Mouse (Mus musculus): ENCODE data around the gene Hist1h3b. TPM values are rescaled to one million over a fixed set of nuclear protein-coding genes. Genes with fewer than 3 reads are reported as not detected.

The Hist1h3b gene
- polyA plus RNA-seq, 1 experiment, result 6.3 TPM

DNA sequence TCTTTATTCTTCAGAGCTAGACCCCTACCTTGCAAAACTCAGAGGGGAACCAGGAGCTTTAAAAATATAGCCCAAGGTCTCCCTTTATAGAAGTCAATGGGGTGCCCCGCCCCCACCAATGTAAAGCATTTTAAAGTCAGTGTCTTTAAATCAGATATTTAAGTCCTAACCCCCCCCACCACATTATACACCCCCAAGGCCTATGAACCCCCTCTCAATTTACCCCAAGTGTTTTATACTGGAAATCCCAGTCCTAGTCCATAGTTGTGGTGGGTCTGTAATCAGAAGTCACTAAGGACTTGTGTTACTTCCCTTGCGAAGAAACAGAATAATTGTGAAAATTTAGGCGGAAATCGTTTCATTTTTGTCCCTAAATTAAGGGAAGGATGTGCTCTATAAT is 14.0 kb upstream of the Hist1h3b start:
- TF ChIP-seq POLR2A (IDR thresholded peaks at IDR 0.05; ENCODE audit: low read depth, low read length) (no peak), CTCF (IDR thresholded peaks at IDR 0.05; ENCODE audit: borderline replicate concordance, insufficient read depth, low read length) (no peak)
- peaks cover under 1% of the 10 kb centered on the region; the same call in 1 of the 2 replicates for H3K4me1 ChIP-seq (ENCODE audit: control insufficient read depth, insufficient read depth, low read length)
- peak overlapping the region; percentile 96 for H3K27ac ChIP-seq (ENCODE audit: insufficient read depth, low read length)
- H3K4me3 ChIP-seq (ENCODE audit: insufficient read depth, low read length), result no peak overlapping the region

DNA sequence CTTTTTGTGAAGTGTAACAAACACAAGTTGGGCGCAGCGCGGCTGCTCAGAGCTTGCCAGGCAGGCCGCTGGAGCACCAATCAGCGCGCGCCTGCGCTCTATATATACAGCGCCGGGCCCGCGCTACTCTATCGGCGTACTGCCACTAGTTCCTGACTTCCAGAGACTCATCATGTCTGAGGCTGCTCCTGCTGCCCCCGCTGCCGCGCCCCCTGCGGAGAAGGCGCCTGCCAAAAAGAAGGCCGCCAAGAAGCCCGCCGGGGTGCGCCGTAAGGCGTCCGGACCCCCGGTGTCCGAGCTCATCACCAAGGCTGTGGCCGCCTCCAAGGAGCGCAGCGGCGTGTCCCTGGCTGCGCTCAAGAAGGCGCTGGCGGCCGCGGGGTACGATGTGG is 13.4 kb upstream of the Hist1h3b start, which contains the start of gene Hist1h1c:
TSS of gene Hist1h1c (plus strand) at position 132 of the 392 bp plus-strand sequence.
- H3K4me1 ChIP-seq (ENCODE audit: control insufficient read depth, insufficient read depth, low read length), result peaks cover 4% of the 10 kb centered on the region; the same call in 1 of the 2 replicates
- peak within 1 kb of the TSS; percentile 96 for H3K27ac ChIP-seq (ENCODE audit: insufficient read depth, low read length)
- TF ChIP-seq POLR2A (IDR thresholded peaks at IDR 0.05; ENCODE audit: low read depth, low read length), result peak; percentile 99
- TF ChIP-seq CTCF (IDR thresholded peaks at IDR 0.05; ENCODE audit: borderline replicate concordance, insufficient read depth, low read length), result no peak
- H3K4me3 ChIP-seq (ENCODE audit: insufficient read depth, low read length), result peak within 1 kb of the TSS; percentile 83

DNA sequence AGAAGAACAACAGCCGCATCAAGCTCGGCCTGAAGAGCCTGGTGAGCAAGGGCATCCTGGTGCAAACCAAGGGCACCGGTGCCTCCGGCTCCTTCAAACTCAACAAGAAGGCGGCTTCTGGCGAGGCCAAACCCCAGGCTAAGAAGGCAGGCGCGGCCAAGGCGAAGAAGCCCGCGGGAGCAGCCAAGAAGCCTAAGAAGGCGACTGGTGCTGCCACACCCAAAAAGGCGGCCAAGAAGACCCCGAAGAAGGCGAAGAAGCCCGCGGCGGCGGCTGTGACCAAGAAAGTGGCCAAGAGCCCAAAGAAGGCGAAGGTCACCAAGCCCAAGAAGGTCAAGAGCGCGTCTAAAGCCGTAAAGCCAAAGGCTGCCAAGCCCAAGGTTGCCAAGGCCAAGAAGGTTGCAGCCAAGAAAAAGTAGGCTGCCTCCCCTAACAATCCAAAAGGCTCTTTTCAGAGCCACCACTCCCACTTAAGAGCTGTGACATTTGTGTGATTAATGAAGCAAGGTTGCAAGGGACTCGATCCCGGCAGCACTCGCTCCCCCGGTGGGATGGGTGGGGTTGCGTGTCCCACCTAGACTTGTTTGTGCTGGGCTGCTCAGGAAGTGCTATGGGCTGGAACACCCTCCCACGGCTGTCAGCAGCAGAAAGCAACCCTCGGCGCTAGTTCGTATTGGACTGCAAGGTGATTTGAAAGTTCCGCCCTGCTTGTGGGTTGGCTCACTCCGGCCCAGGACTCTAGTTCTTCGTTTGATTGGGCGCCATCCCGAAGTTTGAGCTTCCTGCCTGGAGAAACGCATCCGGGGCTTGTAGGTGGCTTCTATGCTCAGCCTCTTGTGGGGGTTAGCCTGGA is 12.8 kb upstream of the Hist1h3b start:
- H3K27ac ChIP-seq (ENCODE audit: insufficient read depth, low read length), result peak overlapping the region; percentile 96
- H3K4me1 ChIP-seq (ENCODE audit: control insufficient read depth, insufficient read depth, low read length), result peaks cover 6% of the 10 kb centered on the region
- TF ChIP-seq CTCF (IDR thresholded peaks at IDR 0.05; ENCODE audit: borderline replicate concordance, insufficient read depth, low read length), result no peak
- TF ChIP-seq POLR2A (IDR thresholded peaks at IDR 0.05; ENCODE audit: low read depth, low read length), result peak; percentile 84
- H3K4me3 ChIP-seq (ENCODE audit: insufficient read depth, low read length), result peak overlapping the region; percentile 83

DNA sequence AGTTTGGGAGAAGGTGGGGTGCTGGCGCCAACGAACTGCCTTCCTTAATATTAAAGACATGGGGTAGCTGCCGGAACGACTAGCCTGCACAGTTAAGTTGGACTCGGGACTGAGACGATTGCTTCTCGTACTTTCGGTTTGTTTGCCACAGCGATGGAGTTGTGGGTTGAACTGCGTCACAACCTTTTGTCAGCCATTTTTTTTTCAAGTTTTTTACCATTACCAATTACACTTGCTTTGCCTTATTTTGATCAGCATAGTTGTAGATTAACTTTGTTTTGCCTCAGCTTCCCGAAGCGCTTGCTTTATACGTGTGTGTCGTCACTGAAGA is 12.2 kb upstream of the Hist1h3b start:
- H3K4me1 ChIP-seq (ENCODE audit: control insufficient read depth, insufficient read depth, low read length), result peaks cover 6% of the 10 kb centered on the region
- peak; percentile 67 for TF ChIP-seq POLR2A (IDR thresholded peaks at IDR 0.05; ENCODE audit: low read depth, low read length)
- no peak for TF ChIP-seq CTCF (IDR thresholded peaks at IDR 0.05; ENCODE audit: borderline replicate concordance, insufficient read depth, low read length)
- peak overlapping the region; percentile 96 for H3K27ac ChIP-seq (ENCODE audit: insufficient read depth, low read length)
- H3K4me3 ChIP-seq (ENCODE audit: insufficient read depth, low read length), result peak overlapping the region; percentile 83

DNA sequence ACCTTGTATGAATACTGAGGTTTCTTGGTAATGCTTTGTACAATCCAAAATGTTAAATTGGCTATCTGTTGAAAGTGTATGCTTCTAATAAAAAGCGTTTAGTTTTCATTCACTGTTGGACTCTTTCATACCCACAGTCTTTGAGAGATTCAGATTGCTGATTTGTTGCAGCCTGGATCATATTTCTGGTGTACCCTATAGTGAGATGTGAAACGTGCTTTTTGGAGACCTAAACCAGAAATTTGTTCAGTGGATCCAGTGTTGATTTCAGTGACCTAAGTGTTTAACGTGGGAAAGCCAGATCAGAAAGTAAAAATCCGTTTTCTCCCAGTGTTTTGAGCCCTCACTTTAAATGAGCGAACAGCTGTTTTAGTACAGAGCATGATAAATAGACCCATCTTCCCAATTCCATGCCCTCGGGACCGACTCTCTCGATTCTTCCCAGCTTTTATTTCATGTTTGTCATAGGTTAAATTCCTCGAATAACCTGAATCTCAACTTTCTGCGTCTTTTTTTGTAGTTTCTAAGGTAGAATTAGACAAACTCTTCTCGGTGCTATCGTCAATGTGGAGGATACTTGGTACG is 11.7 kb upstream of the Hist1h3b start:
- Histone ChIP-seq H3K4me1 (ENCODE audit: control insufficient read depth, insufficient read depth, low read length) (peaks cover 6% of the 10 kb centered on the region), H3K27ac (ENCODE audit: insufficient read depth, low read length) (peak overlapping the region; percentile 96), H3K4me3 (ENCODE audit: insufficient read depth, low read length) (peak overlapping the region; percentile 83)
- peak; percentile 45; the same call in 1 of the 2 replicates for TF ChIP-seq POLR2A (IDR thresholded peaks at IDR 0.05; ENCODE audit: low read depth, low read length)
- TF ChIP-seq CTCF (IDR thresholded peaks at IDR 0.05; ENCODE audit: borderline replicate concordance, insufficient read depth, low read length), result no peak

GRCm38 (mm10) chr13:23740910-23741309 is 11.2 kb upstream of the Hist1h3b start:
- TF ChIP-seq CTCF (IDR thresholded peaks at IDR 0.05; ENCODE audit: borderline replicate concordance, insufficient read depth, low read length) (no peak), POLR2A (IDR thresholded peaks at IDR 0.05; ENCODE audit: low read depth, low read length) (no peak)
- Histone ChIP-seq H3K4me1 (ENCODE audit: control insufficient read depth, insufficient read depth, low read length) (peaks cover 6% of the 10 kb centered on the region; the same call in 1 of the 2 replicates), H3K4me3 (ENCODE audit: insufficient read depth, low read length) (no peak overlapping the region), H3K27ac (ENCODE audit: insufficient read depth, low read length) (no peak overlapping the region)

GRCm38 (mm10) chr13:23742007-23742406 is 10.1 kb upstream of the Hist1h3b start:
- Histone ChIP-seq H3K4me3 (ENCODE audit: insufficient read depth, low read length) (no peak overlapping the region), H3K4me1 (ENCODE audit: control insufficient read depth, insufficient read depth, low read length) (peaks cover 6% of the 10 kb centered on the region; the same call in 1 of the 2 replicates), H3K27ac (ENCODE audit: insufficient read depth, low read length) (no peak overlapping the region)
- TF ChIP-seq POLR2A (IDR thresholded peaks at IDR 0.05; ENCODE audit: low read depth, low read length), result no peak
- no peak for TF ChIP-seq CTCF (IDR thresholded peaks at IDR 0.05; ENCODE audit: borderline replicate concordance, insufficient read depth, low read length)

- no peak overlapping the region for H3K4me3 ChIP-seq (ENCODE audit: insufficient read depth, low read length)
- TF ChIP-seq CTCF (IDR thresholded peaks at IDR 0.05; ENCODE audit: borderline replicate concordance, insufficient read depth, low read length), result no peak
- no peak for TF ChIP-seq POLR2A (IDR thresholded peaks at IDR 0.05; ENCODE audit: low read depth, low read length)
- no peak overlapping the region for H3K27ac ChIP-seq (ENCODE audit: insufficient read depth, low read length)
- peaks cover 6% of the 10 kb centered on the region; the same call in 1 of the 2 replicates for H3K4me1 ChIP-seq (ENCODE audit: control insufficient read depth, insufficient read depth, low read length)
Measured at GRCm38 (mm10) chr13:23743215-23743614, 8.9 kb upstream of the Hist1h3b start.

- Histone ChIP-seq H3K4me3 (ENCODE audit: insufficient read depth, low read length) (no peak overlapping the region; the same call in 1 of the 2 replicates), H3K4me1 (ENCODE audit: control insufficient read depth, insufficient read depth, low read length) (peaks cover 6% of the 10 kb centered on the region), H3K27ac (ENCODE audit: insufficient read depth, low read length) (peak overlapping the region; percentile 66; the same call in 1 of the 2 replicates)
- TF ChIP-seq CTCF (IDR thresholded peaks at IDR 0.05; ENCODE audit: borderline replicate concordance, insufficient read depth, low read length) (no peak), POLR2A (IDR thresholded peaks at IDR 0.05; ENCODE audit: low read depth, low read length) (no peak; the same call in 1 of the 2 replicates)
Measured at GRCm38 (mm10) chr13:23743963-23744362, 8.1 kb upstream of the Hist1h3b start.

All from embryonic fibroblast, embryonic 13.5 days (primary cell).